Mouse (Mus musculus) inflammation-experienced regulatory T-cells, adult 6 months (primary cell): ENCODE results near the gene Llgl2. TPM values are rescaled to one million over a fixed set of nuclear protein-coding genes. Genes with fewer than 3 reads are reported as not detected.

Experiments used
- ATAC-seq: one replicate; pipeline ENCODE4 v1.8.0; 2017
- polyA plus RNA-seq, 3 experiments: library from polyadenylated mRNA; unstranded; fragments of 100-300 nt; shearing (Covaris generic); gene quantifications; one replicate each; pipeline ENCODE4 v1.2.1; 2017

Gene Llgl2
- polyA plus RNA-seq, 3 experiments from 2014 or later: 7.0 to 9.7 (median 9.6) TPM

DNA sequence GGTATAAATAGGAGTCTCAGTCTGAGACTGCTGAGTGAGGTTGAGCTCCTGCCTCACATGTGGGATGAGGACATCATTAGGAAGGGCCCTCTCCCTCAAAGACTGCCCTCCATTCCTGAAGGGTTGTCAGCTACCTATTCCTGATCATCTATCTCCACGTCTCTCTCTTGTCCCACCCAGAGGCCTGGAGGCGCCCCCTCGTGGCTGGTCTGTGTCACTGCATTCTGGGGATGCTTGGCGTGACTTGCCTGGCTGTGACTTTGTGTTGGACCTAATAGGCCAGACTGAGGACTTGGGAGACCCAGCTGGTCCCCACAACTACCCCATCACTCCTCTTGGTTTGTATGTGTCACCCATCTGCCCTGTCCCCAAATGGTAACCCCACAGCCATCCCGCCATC lies 57.2 kb downstream of the Llgl2 start:
- no peak for ATAC-seq

- no peak for ATAC-seq
Measured at GRCm38 (mm10) chr11:115883251-115883650, 59.4 kb downstream of the Llgl2 start.

DNA sequence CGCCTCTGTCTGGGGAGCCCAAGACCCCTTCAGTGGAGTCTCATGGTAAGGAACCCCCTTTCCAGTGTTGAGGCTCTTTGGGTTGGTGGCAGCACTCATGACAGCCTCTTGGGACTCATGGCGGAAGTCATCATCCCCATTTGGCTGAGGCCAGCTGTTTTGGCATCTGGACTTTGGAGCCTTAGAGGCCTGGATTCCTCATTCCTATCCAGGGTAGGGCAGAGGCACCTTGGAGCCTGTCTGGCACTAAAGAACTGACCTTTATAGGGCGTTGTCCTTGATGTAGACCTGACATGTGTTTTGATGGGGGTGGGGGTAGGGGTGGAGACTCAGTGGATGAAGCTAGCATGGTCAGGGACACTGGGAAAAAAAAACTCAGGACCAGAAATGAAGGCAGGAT lies 60.5 kb downstream of the Llgl2 start:
- ATAC-seq: no peak

DNA sequence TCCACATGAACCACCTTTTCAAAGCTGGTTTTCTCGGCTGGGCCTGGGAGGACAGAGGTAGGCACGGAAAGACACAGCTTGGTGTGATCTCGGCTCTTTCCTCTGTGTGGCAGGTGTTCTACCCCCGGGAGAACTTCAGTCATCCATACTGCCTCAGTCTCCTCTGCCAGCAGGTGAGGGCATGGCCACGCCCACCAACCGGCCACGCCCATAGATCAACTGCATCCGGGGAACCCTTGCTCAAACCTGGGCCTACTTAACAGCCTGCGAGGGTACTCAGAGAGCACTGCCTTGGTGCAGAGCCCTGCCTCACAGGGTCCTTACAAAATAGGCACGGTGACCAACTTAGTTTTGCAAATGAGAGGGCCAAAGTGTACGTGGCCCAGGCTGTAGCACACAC lies 61.4 kb downstream of the Llgl2 start:
- no peak for ATAC-seq

GRCm38 (mm10) chr11:115886446-115886845 lies 62.6 kb downstream of the Llgl2 start:
- no peak for ATAC-seq

DNA sequence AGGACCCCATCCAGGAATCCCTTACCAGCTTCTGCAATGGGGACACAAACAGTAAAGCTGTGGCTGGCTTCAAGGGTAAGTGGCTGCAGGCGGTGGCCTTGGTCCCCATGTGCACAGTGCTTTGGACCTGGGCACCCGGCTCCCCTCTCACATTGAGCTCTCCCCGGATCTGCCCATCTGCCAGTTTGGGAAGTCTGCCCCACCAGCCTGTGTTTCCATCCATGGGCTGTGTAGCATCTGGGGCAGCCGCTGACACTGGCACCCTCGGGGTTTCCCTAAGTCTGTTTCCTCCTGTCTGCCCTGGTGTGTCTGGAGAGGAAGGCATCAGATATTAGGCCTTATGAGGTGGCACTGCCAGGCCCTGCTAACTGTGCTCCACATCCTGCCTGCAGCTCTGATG lies 64.2 kb downstream of the Llgl2 start:
- no peak for ATAC-seq

DNA sequence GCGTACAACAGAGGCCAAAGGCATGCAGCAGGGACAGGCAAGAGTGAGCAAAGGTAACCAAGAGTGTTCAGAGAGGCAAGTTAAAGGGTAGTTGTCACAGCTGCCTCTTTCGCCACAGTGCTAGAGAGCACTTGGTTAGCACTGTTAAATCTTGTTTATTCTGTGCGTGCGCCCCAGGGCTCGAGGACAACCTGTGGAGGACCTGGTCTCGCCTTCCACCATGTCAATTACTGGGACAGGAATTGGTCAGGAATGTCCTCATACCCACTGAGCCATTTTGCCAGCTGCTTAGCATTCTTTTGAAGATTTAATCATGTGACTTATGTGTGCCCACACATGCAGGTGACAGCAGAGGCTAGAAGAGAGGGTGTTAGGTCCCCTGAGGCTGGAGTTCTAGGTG lies 65.3 kb downstream of the Llgl2 start:
- no peak for ATAC-seq

DNA sequence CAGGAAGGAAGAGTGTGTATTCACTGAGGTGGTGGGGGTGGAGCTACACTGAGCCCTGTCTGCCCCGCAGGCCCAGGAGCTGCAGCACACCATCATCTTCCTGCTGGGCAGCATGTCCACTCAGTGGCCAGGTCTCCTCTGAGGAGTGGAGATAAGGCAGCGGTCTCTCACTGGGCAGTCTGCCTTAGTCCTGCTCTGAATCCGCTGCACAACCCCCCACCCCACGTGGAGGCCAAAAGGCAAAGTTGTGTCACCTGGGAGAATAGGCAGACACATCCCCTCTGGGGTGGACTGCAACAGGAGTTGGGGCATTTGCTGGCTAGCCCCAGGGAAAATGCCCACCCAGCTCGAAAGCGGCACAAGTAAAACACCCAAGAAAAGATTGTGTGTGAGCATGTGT lies 68.4 kb downstream of the Llgl2 start:
- no peak for ATAC-seq

DNA sequence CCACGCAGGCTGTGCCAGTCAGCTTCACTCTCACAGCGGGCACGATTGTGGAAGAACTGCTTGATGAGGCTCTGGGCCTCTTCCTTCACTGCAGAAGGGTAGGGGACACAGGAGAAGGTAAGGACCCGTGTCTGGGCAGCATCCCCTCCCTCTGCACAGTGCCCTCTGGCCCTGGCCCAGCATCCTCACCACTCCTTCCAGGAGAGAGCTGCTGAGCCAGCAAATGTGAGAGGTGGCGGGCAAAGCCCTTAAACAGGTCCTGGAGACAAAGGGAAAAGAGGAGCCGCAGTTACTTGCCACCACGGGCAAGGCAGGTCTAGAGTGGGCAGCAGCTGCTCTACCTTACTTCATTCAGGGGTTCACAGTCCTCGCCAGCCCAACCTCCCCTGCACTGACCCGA lies 69.2 kb downstream of the Llgl2 start:
- no peak for ATAC-seq

GRCm38 (mm10) chr11:115894755-115895520 lies 71.1 kb downstream of the Llgl2 start:
- ATAC-seq: no peak

GRCm38 (mm10) chr11:115898446-115898845 lies 74.6 kb downstream of the Llgl2 start:
- no peak for ATAC-seq

DNA sequence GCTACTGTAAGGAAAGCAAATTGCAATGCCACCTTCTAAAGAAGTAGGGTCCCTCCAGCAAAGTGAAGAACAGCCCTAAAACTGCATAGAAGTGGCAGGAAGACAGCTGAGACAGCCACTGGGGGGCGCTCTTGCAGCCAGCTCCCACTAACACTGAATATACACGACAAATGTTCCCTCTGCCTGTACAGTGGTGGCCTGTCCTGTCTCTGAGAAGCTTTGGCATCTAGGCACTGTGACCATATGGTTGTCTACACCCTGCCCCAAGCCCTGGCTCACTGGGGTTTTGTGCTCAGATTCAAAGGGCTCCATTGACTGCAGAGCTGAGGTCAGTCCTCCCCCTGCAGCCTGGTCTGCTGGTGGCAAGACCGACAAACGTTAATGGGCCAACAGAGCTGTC lies 75.0 kb downstream of the Llgl2 start:
- ATAC-seq: no peak

DNA sequence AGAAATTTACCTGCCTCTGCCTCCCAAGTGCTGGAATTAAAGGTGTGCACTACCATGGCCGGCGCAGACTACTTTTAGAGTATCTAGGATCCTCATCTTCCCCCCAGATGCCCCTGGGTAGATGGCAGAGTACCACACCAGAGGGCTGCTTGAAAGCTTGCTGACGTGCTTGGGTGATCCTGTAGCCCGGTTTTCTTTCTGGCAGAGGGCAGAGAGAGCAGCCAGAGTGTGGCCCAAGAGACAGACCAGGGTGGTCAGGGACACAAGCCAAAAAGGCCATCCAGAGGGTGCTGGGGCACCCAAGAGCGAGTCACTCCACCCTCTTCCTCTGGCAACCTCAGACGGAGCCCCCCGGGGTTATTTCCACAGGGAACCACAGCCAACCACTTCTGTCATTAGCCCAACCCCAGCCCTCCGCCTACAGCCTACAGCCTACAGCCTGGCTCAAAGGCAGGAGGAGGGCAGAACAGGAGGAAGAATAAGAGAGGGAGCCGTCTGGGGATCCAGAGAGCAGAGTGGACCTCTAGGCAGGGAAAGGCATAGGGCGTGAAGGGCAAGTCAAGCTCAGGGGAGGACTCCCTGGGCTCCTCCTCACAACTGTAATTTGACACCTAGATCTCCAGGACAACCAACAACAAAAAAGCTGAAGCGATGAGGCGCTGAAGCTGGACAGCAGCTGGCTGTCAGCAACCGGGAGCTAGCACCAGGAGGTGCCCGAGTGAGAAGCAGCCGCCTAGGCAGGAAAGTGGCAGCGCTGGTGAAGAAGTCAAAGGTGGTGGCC lies 75.8 kb downstream of the Llgl2 start, which contains the start of gene Smim5:
Gene Smim5 (plus strand): TSS at position 481 of the 781 bp plus-strand sequence.
- no peak for ATAC-seq

DNA sequence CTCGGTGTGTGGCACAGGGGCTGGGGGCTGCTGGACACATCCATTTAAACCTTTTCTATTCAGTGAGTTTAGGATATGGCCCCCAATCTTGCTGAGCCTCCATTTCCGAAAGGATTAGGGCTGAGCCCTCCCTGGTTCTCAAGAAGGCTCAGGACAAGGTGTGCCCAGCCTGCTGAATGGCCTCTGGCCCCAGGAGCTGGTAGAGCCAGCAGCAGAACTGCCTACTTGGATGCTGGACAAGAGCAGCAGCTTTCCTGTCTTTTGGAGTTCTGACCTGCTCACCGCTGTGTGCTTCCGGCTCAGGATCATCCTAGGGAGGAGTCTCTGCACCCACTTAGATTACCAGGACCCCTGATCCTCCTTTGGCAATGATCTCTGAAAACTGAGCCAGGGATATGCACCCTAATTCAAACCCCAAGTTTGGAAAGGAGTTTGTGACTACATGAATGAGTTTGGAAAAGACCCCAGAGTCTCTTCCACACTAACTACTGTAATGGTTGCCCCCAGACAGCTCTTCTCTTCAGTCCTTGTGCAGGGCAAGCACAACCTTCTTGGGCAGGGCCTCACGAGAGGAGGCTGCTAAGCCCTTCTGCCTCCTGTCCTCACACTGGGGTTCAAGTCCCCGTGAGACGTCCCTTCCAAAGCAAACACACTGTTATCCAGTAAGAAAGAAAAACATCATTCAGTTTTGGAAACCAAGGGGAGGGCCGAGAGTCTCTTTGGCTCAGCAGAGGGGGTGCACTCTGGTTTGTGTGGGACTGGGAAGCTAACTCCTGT lies 76.9 kb downstream of the Llgl2 start:
- ATAC-seq: no peak

DNA sequence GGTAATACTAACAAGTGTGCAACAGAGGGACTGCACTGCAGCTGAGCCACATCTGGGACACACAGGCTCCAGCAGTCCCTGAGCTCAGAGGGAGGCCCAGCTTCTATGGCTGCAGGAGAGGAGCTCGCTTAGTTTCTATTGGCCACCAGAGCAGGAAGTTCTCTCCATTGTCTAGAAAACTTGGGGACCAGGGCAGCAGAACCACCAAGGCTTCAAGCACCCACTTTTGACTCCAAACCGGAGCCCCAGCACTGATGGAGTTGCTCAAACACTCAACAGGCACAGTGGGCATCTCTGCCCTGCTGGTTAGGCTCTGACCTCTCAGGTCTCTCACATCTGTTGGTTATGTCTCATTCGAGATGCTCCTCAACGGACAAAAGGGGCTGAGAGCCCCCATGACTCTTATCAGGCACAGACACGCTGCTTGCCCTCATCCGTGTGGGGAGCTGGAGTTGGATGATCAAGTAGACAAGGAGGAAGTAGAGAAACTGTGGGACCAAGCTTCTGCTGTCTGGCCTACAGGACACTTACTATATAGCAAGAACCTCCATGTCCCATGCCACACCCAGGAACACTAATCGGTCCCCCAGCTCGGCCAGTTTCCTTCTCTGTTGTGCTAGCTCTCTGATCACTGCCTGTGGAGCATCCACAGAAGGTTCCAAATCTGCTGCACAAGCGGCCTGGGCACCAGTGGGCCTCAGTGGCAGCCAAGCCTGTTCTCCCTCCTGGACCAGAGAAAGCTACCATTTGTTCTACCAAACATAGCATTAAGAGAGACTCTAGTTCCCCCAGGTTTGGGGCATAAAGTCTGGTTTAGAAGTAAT lies 77.7 kb downstream of the Llgl2 start:
- no peak for ATAC-seq

GRCm38 (mm10) chr11:115902177-115902576 lies 78.3 kb downstream of the Llgl2 start:
- no peak for ATAC-seq

DNA sequence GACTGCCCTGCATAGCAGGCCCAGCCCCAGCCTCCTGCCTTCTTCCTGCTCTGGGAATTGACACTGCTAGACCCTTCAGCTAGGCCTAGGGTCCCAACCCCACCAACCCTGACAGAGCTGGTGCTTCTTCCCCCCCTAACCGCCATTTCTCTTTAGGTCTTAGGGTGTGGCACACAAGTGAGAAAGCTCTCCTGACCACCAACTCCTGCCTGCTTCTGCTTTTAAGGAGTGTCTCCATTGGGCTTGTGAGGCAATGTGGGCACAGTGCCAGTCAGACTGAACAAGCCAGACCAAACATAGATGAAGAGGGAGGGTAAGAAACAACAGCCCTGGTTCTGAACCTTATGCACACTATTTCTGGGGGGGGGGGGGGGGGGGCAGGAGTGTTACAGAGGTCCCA lies 79.0 kb downstream of the Llgl2 start:
- ATAC-seq: no peak

DNA sequence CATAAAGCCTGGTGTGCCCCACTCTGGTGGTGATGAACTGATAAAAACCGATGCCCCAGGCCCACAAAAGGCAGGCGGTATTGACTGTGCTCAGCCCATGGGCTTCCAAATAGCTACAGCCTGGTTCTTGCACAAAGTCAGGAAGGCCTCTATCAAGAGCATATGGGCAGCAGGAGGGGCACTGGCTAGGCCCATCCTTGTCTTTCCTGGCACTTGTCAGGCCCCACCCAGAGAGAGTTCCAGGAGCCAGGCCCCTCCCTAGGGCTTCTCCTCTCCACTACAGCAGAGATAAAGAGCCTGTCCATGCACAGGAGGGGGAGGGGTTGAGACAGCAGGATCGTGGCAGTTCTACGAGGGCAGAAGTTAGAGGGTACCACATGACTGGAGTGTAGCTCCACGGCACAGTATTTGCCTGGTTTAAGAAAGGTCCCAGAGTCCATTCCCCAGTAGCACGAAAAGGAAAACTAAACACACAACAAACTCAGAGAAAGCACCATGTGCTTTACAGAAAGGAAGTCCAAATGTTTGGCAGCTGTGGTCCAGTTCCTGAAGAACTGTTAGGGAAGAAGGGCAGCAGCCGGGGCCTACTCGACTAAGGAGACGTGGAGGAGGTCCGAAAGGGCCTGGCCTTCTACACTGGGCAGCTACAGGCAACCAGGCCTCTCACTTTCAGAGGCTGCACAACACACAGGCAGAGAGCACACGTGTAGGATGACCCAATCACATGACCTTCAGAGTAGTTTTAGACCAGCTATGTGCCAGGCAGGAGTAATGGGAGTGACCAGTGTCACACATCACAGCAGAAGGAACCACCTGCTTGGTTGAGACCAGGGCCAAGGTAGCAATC lies 79.8 kb downstream of the Llgl2 start:
- no peak for ATAC-seq

DNA sequence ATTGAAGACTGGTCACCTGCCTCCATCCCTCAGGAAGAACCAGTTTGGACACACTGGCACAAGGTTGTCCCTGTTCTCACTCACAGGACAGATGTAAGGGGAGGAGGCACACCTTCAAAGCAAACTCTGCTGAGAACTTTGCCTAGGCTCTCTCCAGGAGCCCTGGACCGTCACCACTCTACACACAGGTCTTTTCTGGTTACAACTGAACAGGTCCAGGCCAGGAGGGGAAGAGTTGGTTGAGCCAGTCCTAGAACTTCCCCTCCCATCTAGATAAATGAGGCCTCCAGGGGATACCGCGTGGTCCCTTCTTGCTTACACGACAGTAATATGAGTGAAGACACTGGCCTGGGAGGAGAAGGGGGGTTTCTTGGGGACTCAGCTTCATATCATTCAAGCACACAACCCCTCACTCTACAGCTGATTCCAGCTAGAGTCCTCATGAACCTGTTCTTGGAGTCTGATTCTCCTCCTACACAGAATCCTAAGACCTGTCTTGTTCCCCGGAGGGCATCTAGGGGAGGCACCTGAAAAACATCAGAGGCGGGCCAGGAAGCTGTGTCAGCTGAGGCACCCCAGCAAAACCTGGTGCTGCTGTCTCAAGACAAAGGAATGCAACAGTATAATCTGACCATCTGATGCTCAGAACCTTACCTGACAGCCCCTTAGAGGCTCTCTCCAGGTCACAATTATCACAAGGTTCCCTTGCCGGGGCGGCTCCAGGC lies 80.5 kb downstream of the Llgl2 start:
- no peak for ATAC-seq
